Comparison of ENCODE assay signal across 18 mouse cellular contexts in genomic region chr1:39185833-39186232, GRCm38 (mm10). TPM values are rescaled to one million over a fixed set of nuclear protein-coding genes. Genes with fewer than 3 reads are reported as not detected.
DNase-seq lines count a peak whose midpoint lies in the region; ATAC-seq and TF ChIP-seq lines count a peak whose summit lies in the region.
"Had no signal": no experiment of that assay in that cellular context is flagged by ENCODE, and none has a peak within 500 bp of the region (broad histone marks: within the 10 kb centered on the region; RNA-seq: fewer than 3 reads in every experiment).

No protein-coding gene starts in this region.

- H3K36me3 ChIP-seq in heart, embryonic 12.5 days, result no peaks in the 10 kb centered on the region
- H3K36me3 ChIP-seq in lung, postnatal 0 days (ENCODE audit: insufficient read depth, low read length), result no peaks in the 10 kb centered on the region
- H3K36me3 ChIP-seq in embryonic facial prominence, embryonic 15.5 days, result no peaks in the 10 kb centered on the region
- H3K36me3 ChIP-seq: limb, embryonic 13.5 days; liver, embryonic 13.5 days; lung, embryonic 15.5 days had no signal

- H3K27ac ChIP-seq in heart, embryonic 12.5 days (ENCODE audit: poor library complexity, severe bottlenecking), result no peak overlapping the region
- no peak overlapping the region for H3K27ac ChIP-seq in lung, postnatal 0 days (ENCODE audit: low read length)
- 0 out of 2 replicates have a peak overlapping the region, but pooled peaks have one; percentile 13 for H3K27ac ChIP-seq in embryonic facial prominence, embryonic 15.5 days (replicated peaks)
- H3K27ac ChIP-seq: limb, embryonic 13.5 days; liver, embryonic 13.5 days had no signal

- H3K4me1 ChIP-seq in heart, embryonic 12.5 days (replicated peaks), result peaks cover 22% of the 10 kb centered on the region
- H3K4me1 ChIP-seq in lung, postnatal 0 days (ENCODE audit: insufficient read depth, low read depth, low read length), result peaks cover 10% of the 10 kb centered on the region; the same call in 1 of the 2 replicates
- 0 out of 2 replicates have a peak, but pooled peaks cover 15% of the 10 kb centered on the region for H3K4me1 ChIP-seq in embryonic facial prominence, embryonic 15.5 days
- H3K4me1 ChIP-seq: limb, embryonic 13.5 days; liver, embryonic 13.5 days had no signal

- 50% methylated on average over 5 of the region's 5 CpGs for WGBS in heart, embryonic 12.5 days
- WGBS in lung, postnatal 0 days, result 42% methylated on average over 5 of the region's 5 CpGs
- WGBS in embryonic facial prominence, embryonic 15.5 days, result 48% methylated on average over 5 of the region's 5 CpGs

- TF ChIP-seq EP300 in lung, postnatal 0 days (IDR thresholded peaks at IDR 0.05), result peak; percentile 44; the same call in 1 of the 2 replicates

- TF ChIP-seq CTCF in lung, postnatal 0 days (IDR thresholded peaks at IDR 0.05), result no peak

- ATAC-seq in heart, embryonic 12.5 days (ENCODE audit: insufficient number of reproducible peaks, low FRiP score), result no peak
- ATAC-seq in lung, postnatal 0 days, result no peak
- no peak for ATAC-seq in embryonic facial prominence, embryonic 15.5 days (ENCODE audit: insufficient number of reproducible peaks, low FRiP score, low TSS enrichment, low read depth)

- H3K9me3 ChIP-seq in heart, embryonic 12.5 days (replicated peaks), result no peaks in the 10 kb centered on the region
- H3K9me3 ChIP-seq in lung, postnatal 0 days (ENCODE audit: low read length), result no peaks in the 10 kb centered on the region
- H3K9me3 ChIP-seq in embryonic facial prominence, embryonic 15.5 days (replicated peaks), result no peaks in the 10 kb centered on the region
- H3K9me3 ChIP-seq: limb, embryonic 13.5 days; liver, embryonic 13.5 days; lung, embryonic 15.5 days had no signal

- no peak for DNase-seq in heart, postnatal 25 days (ENCODE audit: low spot score)
- peak; percentile 21 for DNase-seq in lung, postnatal 0 days (ENCODE audit: low spot score)
- DNase-seq in lung, postnatal 14 days, result no peak
- DNase-seq in T-cell, adult 2 months (ENCODE audit: low spot score), result peak; percentile 57
- DNase-seq in kidney, postnatal 14 days, result no peak
- DNase-seq in cerebellum, postnatal 4 days (ENCODE audit: low spot score in 2 of 2), result no peak
- DNase-seq: adrenal gland, postnatal 14 days; cerebellum, adult 18-20 months; cerebellum, postnatal 25 days; kidney, adult 11 months; liver, embryonic 13.5 days; right cerebral cortex, postnatal 4 days had no signal

- H3K4me3 ChIP-seq in heart, embryonic 12.5 days, result no peak overlapping the region
- H3K4me3 ChIP-seq in lung, postnatal 0 days (ENCODE audit: low read depth, low read length), result no peak overlapping the region
- no peak overlapping the region for H3K4me3 ChIP-seq in embryonic facial prominence, embryonic 15.5 days (replicated peaks)
- H3K4me3 ChIP-seq: limb, embryonic 13.5 days; liver, embryonic 13.5 days; lung, embryonic 15.5 days had no signal

- H3K4me2 ChIP-seq in heart, embryonic 12.5 days, result 0 out of 2 replicates have a peak overlapping the region, but pooled peaks have one; percentile 9
- no peak overlapping the region for H3K4me2 ChIP-seq in lung, postnatal 0 days (replicated peaks; ENCODE audit: low read depth, low read length)
- H3K4me2 ChIP-seq in embryonic facial prominence, embryonic 15.5 days (replicated peaks), result no peak overlapping the region
- H3K4me2 ChIP-seq: limb, embryonic 13.5 days; liver, embryonic 13.5 days; lung, embryonic 15.5 days had no signal

- intact Hi-C loops in heart, postnatal 25 days (cut with DNase I), result no loop called here

- H3K9ac ChIP-seq in heart, embryonic 12.5 days, result no peak overlapping the region
- no peak overlapping the region for H3K9ac ChIP-seq in lung, postnatal 0 days (replicated peaks; ENCODE audit: low read depth)
- no peak overlapping the region for H3K9ac ChIP-seq in embryonic facial prominence, embryonic 15.5 days
- H3K9ac ChIP-seq: limb, embryonic 13.5 days; liver, embryonic 13.5 days; lung, embryonic 15.5 days had no signal

- peaks cover 8% of the 10 kb centered on the region for H3K27me3 ChIP-seq in heart, embryonic 12.5 days (replicated peaks)
- no peaks in the 10 kb centered on the region for H3K27me3 ChIP-seq in lung, postnatal 0 days (replicated peaks; ENCODE audit: insufficient read depth, low read length)
- H3K27me3 ChIP-seq in embryonic facial prominence, embryonic 15.5 days, result no peaks in the 10 kb centered on the region
- H3K27me3 ChIP-seq: liver, embryonic 13.5 days; lung, embryonic 15.5 days had no signal

RNA-seq across cellular contexts. Expression of gene Npas2, which starts 7.7 kb away (rescaled TPM):
- 0.55 and 0.78 TPM in 2 replicates for polyA plus RNA-seq in heart, embryonic 12.5 days (2016; fragmentation: Nextera tagmentation; extraction: Ambion mirVana)
- total RNA-seq in heart, postnatal 25 days (2021), result 10 to 100 TPM in 1 of 2 experiments, 1 to 10 TPM in 1; 2.2 to 11.4 TPM
- 2.2 TPM in 2 replicates for polyA plus RNA-seq in lung, postnatal 0 days (2015; fragmentation: Nextera tagmentation; extraction: Ambion mirVana)
- polyA plus RNA-seq in embryonic facial prominence, embryonic 15.5 days (2015; fragmentation: Nextera tagmentation; extraction: Ambion mirVana), result 3.3 and 4.0 TPM in 2 replicates
- total RNA-seq: granulocyte monocyte progenitor cell, adult 5-6 weeks had no signal
- polyA plus RNA-seq: C2C12 had no signal

Comparison
In these comparisons a context has a peak if more than half of its experiments do, and no peak if none do; other contexts are left out.
1. DNase-seq: peak in lung, postnatal 0 days (single experiment) and T-cell, adult 2 months (single experiment); none in heart, postnatal 25 days (single experiment), lung, postnatal 14 days (single experiment), kidney, postnatal 14 days (single experiment) and cerebellum, postnatal 4 days (0 of 2).